Mouse (Mus musculus): Measurements from ENCODE around the gene Olfr995. TPM values are rescaled to one million over a fixed set of nuclear protein-coding genes. Genes with fewer than 3 reads are reported as not detected.

Olfr995 gene
- polyA plus RNA-seq, 2 experiments: not detected

- H3K4me3 ChIP-seq (ENCODE audit: insufficient read depth in 1 of 2, low read depth in 2 of 2, low read length in 2 of 2): no peak overlapping the region
- no peak overlapping the region for H3K9ac ChIP-seq (replicated peaks)
- H3K4me2 ChIP-seq (ENCODE audit: low read depth): no peak overlapping the region
- TF ChIP-seq CTCF (IDR thresholded peaks at IDR 0.05; ENCODE audit: low read depth): no peak
- no peak for TF ChIP-seq EP300 (IDR thresholded peaks at IDR 0.05; ENCODE audit: low read depth)
- no peaks in the 10 kb centered on the region for H3K27me3 ChIP-seq (ENCODE audit: control insufficient read depth, insufficient read depth, low read length)
- no peak overlapping the region for H3K27ac ChIP-seq
- DNase-seq (ENCODE audit: low read depth in 3 of 3, low spot score in 3 of 3) (no peak), ATAC-seq (ENCODE audit: insufficient read depth) (no peak)
- no peaks in the 10 kb centered on the region for H3K36me3 ChIP-seq (replicated peaks; ENCODE audit: control insufficient read depth, insufficient read depth, low read depth)
- 51% methylated on average over 1 of the region's 1 CpGs for WGBS (ENCODE audit: insufficient replicate concordance)
- no peaks in the 10 kb centered on the region for H3K4me1 ChIP-seq (replicated peaks; ENCODE audit: control insufficient read depth in 2 of 2, insufficient read depth in 2 of 2, low read length in 1 of 2)
- no peaks in the 10 kb centered on the region for H3K9me3 ChIP-seq (ENCODE audit: control insufficient read depth, low read length)
Measured at GRCm38 (mm10) chr2:85425893-85426292, 17.5 kb downstream of the Olfr995 start.

DNA sequence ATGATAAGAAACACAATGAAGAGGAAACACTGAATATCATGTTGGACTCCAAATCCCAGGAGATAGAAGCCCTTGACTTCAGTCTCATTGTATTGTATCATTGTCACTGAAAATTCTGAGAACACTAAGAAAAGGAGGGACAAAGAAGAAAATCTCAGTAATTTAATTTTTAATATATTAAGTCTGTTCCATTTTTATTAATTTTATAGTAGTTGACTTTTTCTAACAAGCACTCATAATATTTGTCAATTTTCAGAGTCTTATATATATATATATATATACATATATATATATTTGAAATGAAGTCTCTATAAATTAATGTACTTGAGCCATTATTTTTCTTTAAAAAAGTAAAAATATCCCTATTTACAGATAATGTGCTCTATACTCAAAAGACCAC is 28.7 kb downstream of the Olfr995 start, which contains the start of gene Olfr993:
Gene Olfr993 (minus strand): TSS at position 101 of the 400 bp plus-strand sequence.
- no peaks in the 10 kb centered on the region for H3K9me3 ChIP-seq (ENCODE audit: control insufficient read depth, low read length)
- ATAC-seq (ENCODE audit: insufficient read depth): no peak
- no peak within 1 kb of the TSS for H3K4me2 ChIP-seq (ENCODE audit: low read depth)
- no peak for DNase-seq (ENCODE audit: low read depth in 3 of 3, low spot score in 3 of 3)
- no peak for TF ChIP-seq CTCF (IDR thresholded peaks at IDR 0.05; ENCODE audit: low read depth)
- TF ChIP-seq EP300 (IDR thresholded peaks at IDR 0.05; ENCODE audit: low read depth): no peak
- no peaks in the 10 kb centered on the region for H3K27me3 ChIP-seq (ENCODE audit: control insufficient read depth, insufficient read depth, low read length)
- no peak within 1 kb of the TSS for H3K27ac ChIP-seq
- no peak within 1 kb of the TSS for H3K9ac ChIP-seq (replicated peaks)
- no peaks in the 10 kb centered on the region for H3K4me1 ChIP-seq (replicated peaks; ENCODE audit: control insufficient read depth in 2 of 2, insufficient read depth in 2 of 2, low read length in 1 of 2)
- no peak within 1 kb of the TSS for H3K4me3 ChIP-seq (ENCODE audit: insufficient read depth in 1 of 2, low read depth in 2 of 2, low read length in 2 of 2)
- H3K36me3 ChIP-seq (replicated peaks; ENCODE audit: control insufficient read depth, insufficient read depth, low read depth): no peaks in the 10 kb centered on the region

- TF ChIP-seq CTCF (IDR thresholded peaks at IDR 0.05; ENCODE audit: low read depth) (no peak), EP300 (IDR thresholded peaks at IDR 0.05; ENCODE audit: low read depth) (no peak)
- no peaks in the 10 kb centered on the region for H3K36me3 ChIP-seq (replicated peaks; ENCODE audit: control insufficient read depth, insufficient read depth, low read depth)
- WGBS (ENCODE audit: insufficient replicate concordance): 27% methylated on average over 2 of the region's 2 CpGs
- DNase-seq (ENCODE audit: low read depth in 3 of 3, low spot score in 3 of 3) (no peak), ATAC-seq (ENCODE audit: insufficient read depth) (no peak)
- H3K4me1 ChIP-seq (replicated peaks; ENCODE audit: control insufficient read depth in 2 of 2, insufficient read depth in 2 of 2, low read length in 1 of 2): no peaks in the 10 kb centered on the region
- H3K27ac ChIP-seq: no peak within 1 kb of the TSS
- H3K9ac ChIP-seq (replicated peaks): no peak within 1 kb of the TSS
- H3K9me3 ChIP-seq (ENCODE audit: control insufficient read depth, low read length): no peaks in the 10 kb centered on the region
- H3K4me2 ChIP-seq (ENCODE audit: low read depth): no peak within 1 kb of the TSS
- H3K4me3 ChIP-seq (ENCODE audit: insufficient read depth in 1 of 2, low read depth in 2 of 2, low read length in 2 of 2): no peak within 1 kb of the TSS
- no peaks in the 10 kb centered on the region for H3K27me3 ChIP-seq (ENCODE audit: control insufficient read depth, insufficient read depth, low read length)
Measured at GRCm38 (mm10) chr2:85409369-85409768, 34.1 kb downstream of the Olfr995 start, which contains the start of gene Olfr992. Gene Olfr992 (minus strand): TSS chr2:85409469.

Other genes with a start within 250 kb of the Olfr995 start
- 0.08 TPM in 2 replicates for gene Lrrc55, start 246.4 kb downstream of the Olfr995 start, polyA plus RNA-seq (2012; rRNA removed)
- gene Lrrc55, start 246.4 kb downstream of the Olfr995 start, polyA plus RNA-seq (2014; fragmentation: Nextera tagmentation; extraction: Ambion mirVana): 0.04 TPM in 1 of 2 replicates, not detected in the other
- gene Olfr987, start 104.3 kb downstream of the Olfr995 start, polyA plus RNA-seq (2012; rRNA removed): not detected in 2 replicates
- gene Olfr987, start 104.3 kb downstream of the Olfr995 start, polyA plus RNA-seq (2014; fragmentation: Nextera tagmentation; extraction: Ambion mirVana): not detected in 2 replicates
- gene Olfr988, start 80.4 kb downstream of the Olfr995 start, polyA plus RNA-seq (2012; rRNA removed): not detected in 2 replicates
- gene Olfr988, start 80.4 kb downstream of the Olfr995 start, polyA plus RNA-seq (2014; fragmentation: Nextera tagmentation; extraction: Ambion mirVana): not detected in 2 replicates
- gene Olfr992, start 34.2 kb downstream of the Olfr995 start, polyA plus RNA-seq (2012; rRNA removed): not detected in 2 replicates
- not detected in 2 replicates for gene Olfr992, start 34.2 kb downstream of the Olfr995 start, polyA plus RNA-seq (2014; fragmentation: Nextera tagmentation; extraction: Ambion mirVana)
- not detected in 2 replicates for gene Olfr993, start 28.8 kb downstream of the Olfr995 start, polyA plus RNA-seq (2012; rRNA removed)
- not detected in 2 replicates for gene Olfr993, start 28.8 kb downstream of the Olfr995 start, polyA plus RNA-seq (2014; fragmentation: Nextera tagmentation; extraction: Ambion mirVana)
- gene Olfr994, start 7.2 kb downstream of the Olfr995 start, polyA plus RNA-seq (2012; rRNA removed): not detected in 2 replicates
- not detected in 2 replicates for gene Olfr994, start 7.2 kb downstream of the Olfr995 start, polyA plus RNA-seq (2014; fragmentation: Nextera tagmentation; extraction: Ambion mirVana)
- gene 4833423E24Rik, start 75.4 kb upstream of the Olfr995 start, polyA plus RNA-seq (2012; rRNA removed): not detected in 2 replicates
- not detected in 2 replicates for gene 4833423E24Rik, start 75.4 kb upstream of the Olfr995 start, polyA plus RNA-seq (2014; fragmentation: Nextera tagmentation; extraction: Ambion mirVana)
- not detected in 2 replicates for gene Olfr996, start 135.6 kb upstream of the Olfr995 start, polyA plus RNA-seq (2012; rRNA removed)
- not detected in 2 replicates for gene Olfr996, start 135.6 kb upstream of the Olfr995 start, polyA plus RNA-seq (2014; fragmentation: Nextera tagmentation; extraction: Ambion mirVana)
- not detected in 2 replicates for gene Olfr998, start 145.3 kb upstream of the Olfr995 start, polyA plus RNA-seq (2012; rRNA removed)
- not detected in 2 replicates for gene Olfr998, start 145.3 kb upstream of the Olfr995 start, polyA plus RNA-seq (2014; fragmentation: Nextera tagmentation; extraction: Ambion mirVana)
- gene Olfr1000, start 168.3 kb upstream of the Olfr995 start, polyA plus RNA-seq (2012; rRNA removed): not detected in 2 replicates
- not detected in 2 replicates for gene Olfr1000, start 168.3 kb upstream of the Olfr995 start, polyA plus RNA-seq (2014; fragmentation: Nextera tagmentation; extraction: Ambion mirVana)
- not detected in 2 replicates for gene Olfr1002, start 207.1 kb upstream of the Olfr995 start, polyA plus RNA-seq (2012; rRNA removed)
- not detected in 2 replicates for gene Olfr1002, start 207.1 kb upstream of the Olfr995 start, polyA plus RNA-seq (2014; fragmentation: Nextera tagmentation; extraction: Ambion mirVana)
- gene Olfr154, start 220.8 kb upstream of the Olfr995 start, polyA plus RNA-seq (2012; rRNA removed): not detected in 2 replicates
- gene Olfr154, start 220.8 kb upstream of the Olfr995 start, polyA plus RNA-seq (2014; fragmentation: Nextera tagmentation; extraction: Ambion mirVana): not detected in 2 replicates
- gene Olfr1006, start 235.1 kb upstream of the Olfr995 start, polyA plus RNA-seq (2012; rRNA removed): not detected in 2 replicates
- gene Olfr1006, start 235.1 kb upstream of the Olfr995 start, polyA plus RNA-seq (2014; fragmentation: Nextera tagmentation; extraction: Ambion mirVana): not detected in 2 replicates
- gene Olfr1008, start 245.8 kb upstream of the Olfr995 start, polyA plus RNA-seq (2012; rRNA removed): not detected in 2 replicates
- gene Olfr1008, start 245.8 kb upstream of the Olfr995 start, polyA plus RNA-seq (2014; fragmentation: Nextera tagmentation; extraction: Ambion mirVana): not detected in 2 replicates